Mouse (Mus musculus) heart, embryonic 11.5 days (tissue): ENCODE results near the gene S1pr4. TPM values are rescaled to one million over a fixed set of nuclear protein-coding genes. Genes with fewer than 3 reads are reported as not detected.

Experiments used
- ATAC-seq: fragments of 200-750 bp; cut with Nextera tagmentation; replicated peaks from 2 replicates; pipeline ENCODE4 v1.8.0; 2017; ENCODE audit warnings: moderate library complexity; ENCODE audit not compliant: insufficient number of reproducible peaks, low FRiP score, low TSS enrichment
- H3K27ac ChIP-seq: fragments of 300-500 bp; sonication (generic); 2 replicates; pipeline ENCODE4 v1.5.1; 2014; ENCODE audit warnings: mild to moderate bottlenecking, low read depth, low read length
- H3K27me3 ChIP-seq: fragments of 300-500 bp; sonication (generic); 2 replicates; pipeline ENCODE4 v1.6.1; 2014; ENCODE audit warnings: mild to moderate bottlenecking, low read length, mixed read lengths; ENCODE audit not compliant: control insufficient read depth, insufficient read depth
- H3K36me3 ChIP-seq: fragments of 300-500 bp; sonication (generic); 2 replicates; pipeline ENCODE4 v1.6.1; 2014; ENCODE audit warnings: mild to moderate bottlenecking, low read length, moderate library complexity, mixed read lengths; ENCODE audit not compliant: control insufficient read depth, insufficient read depth
- H3K4me1 ChIP-seq: fragments of 300-500 bp; sonication (generic); 2 replicates; pipeline ENCODE4 v1.6.1; 2014; ENCODE audit warnings: low read length; ENCODE audit not compliant: control insufficient read depth, insufficient read depth
- H3K4me2 ChIP-seq: fragments of 300-500 bp; sonication (generic); 2 replicates; pipeline ENCODE4 v1.6.1; 2014; ENCODE audit warnings: mild to moderate bottlenecking, moderate library complexity
- H3K4me3 ChIP-seq: fragments of 300-500 bp; sonication (generic); 2 replicates; pipeline ENCODE4 v1.5.1; 2014; ENCODE audit warnings: low read depth, low read length
- H3K9ac ChIP-seq: fragments of 300-500 bp; sonication (generic); 2 replicates; pipeline ENCODE4 v1.6.1; 2014; ENCODE audit warnings: mild to moderate bottlenecking, low read depth, low read length, moderate library complexity
- H3K9me3 ChIP-seq: fragments of 300-500 bp; sonication (generic); replicated peaks from 2 replicates; pipeline ENCODE4 v1.6.1; 2016; ENCODE audit warnings: low read length; ENCODE audit not compliant: control insufficient read depth
- whole genome bisulfite sequencing: fragments of 180-500 bp; shearing (Covaris S2); extraction: QIAGEN DNeasy Blood & Tissue Kit; methylation state at CpG from one replicate; pipeline ENCODE4 v1.1.7; 2014; ENCODE audit not compliant: insufficient replicate concordance; 5-methylcytosine and 5-hydroxymethylcytosine counted together
- polyA plus RNA-seq: library from polyadenylated mRNA; unstranded; fragments of >200 nt; fragmentation: Nextera tagmentation; extraction: Ambion mirVana; gene quantifications from 2 replicates; pipeline ENCODE4 v1.2.1, GENCODE M21; 2014

S1pr4 gene
- polyA plus RNA-seq, 1 experiment from 2014 or later, result 0.79 TPM

DNA sequence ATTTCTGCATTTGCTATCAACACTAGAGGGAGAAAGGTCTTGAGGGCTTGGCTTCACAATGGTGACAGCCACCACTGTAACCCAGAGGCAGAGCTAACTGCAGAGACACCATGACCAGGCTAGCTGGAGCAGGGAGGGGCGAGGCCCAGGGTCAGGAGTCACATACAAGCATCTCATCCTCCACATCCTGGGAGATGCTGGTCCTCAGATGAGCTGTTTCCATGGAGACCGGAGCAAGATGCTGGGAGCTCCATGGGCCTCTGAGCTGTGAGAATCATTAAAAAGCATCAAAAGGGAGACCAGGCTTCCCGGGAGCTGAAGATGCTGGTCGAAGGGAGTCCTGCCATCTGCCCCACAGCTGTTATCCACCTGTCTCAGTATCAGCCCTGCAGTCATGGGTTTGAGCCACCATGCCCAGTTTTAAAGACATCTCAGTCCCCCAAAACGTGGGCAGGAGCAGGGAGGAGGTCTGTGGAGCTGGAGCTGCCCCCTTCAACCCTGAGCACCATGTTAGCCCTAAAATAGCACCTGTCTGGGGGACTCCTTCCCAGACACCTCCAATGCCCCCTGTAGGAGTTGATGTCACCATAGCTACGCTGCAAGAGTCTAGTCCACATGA, 15.4 kb downstream of the S1pr4 start:
- no peak overlapping the region for H3K4me2 ChIP-seq
- WGBS, result 67% methylated on average over 6 of the region's 6 CpGs
- peaks cover 6% of the 10 kb centered on the region; the same call in 1 of the 2 replicates for H3K4me1 ChIP-seq
- H3K27me3 ChIP-seq, result peaks cover 27% of the 10 kb centered on the region
- H3K36me3 ChIP-seq, result peaks cover 23% of the 10 kb centered on the region
- no peak overlapping the region for H3K9ac ChIP-seq
- H3K4me3 ChIP-seq, result no peak overlapping the region
- H3K9me3 ChIP-seq, result no peaks in the 10 kb centered on the region
- H3K27ac ChIP-seq, result no peak overlapping the region
- ATAC-seq, result no peak

DNA sequence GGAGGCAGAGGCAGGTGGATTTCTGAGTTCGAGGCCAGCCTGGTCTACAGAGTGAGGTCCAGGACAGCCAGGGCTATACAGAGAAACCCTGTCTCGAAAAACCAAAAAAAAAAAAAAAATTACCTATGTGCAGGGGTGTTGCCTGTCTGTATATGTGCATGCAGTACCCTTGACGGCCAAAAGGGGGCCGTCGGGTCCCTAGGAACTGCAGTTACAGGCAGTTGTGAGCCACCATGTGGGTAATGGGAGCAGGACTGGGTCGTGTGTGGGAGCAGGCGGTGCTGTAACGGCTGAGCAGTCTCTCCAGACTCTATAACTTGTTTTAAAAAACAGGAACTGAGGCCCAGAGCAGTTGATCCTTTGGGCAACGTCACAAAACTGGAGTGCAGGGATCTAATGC, 15.9 kb downstream of the S1pr4 start:
- H3K4me2 ChIP-seq, result no peak overlapping the region
- H3K27ac ChIP-seq, result no peak overlapping the region
- H3K27me3 ChIP-seq, result peaks cover 27% of the 10 kb centered on the region
- WGBS, result 16% methylated on average over 9 of the region's 9 CpGs
- peaks cover 20% of the 10 kb centered on the region for H3K36me3 ChIP-seq
- ATAC-seq, result no peak
- H3K4me3 ChIP-seq, result no peak overlapping the region
- peaks cover 6% of the 10 kb centered on the region; the same call in 1 of the 2 replicates for H3K4me1 ChIP-seq
- H3K9me3 ChIP-seq, result no peaks in the 10 kb centered on the region
- H3K9ac ChIP-seq, result no peak overlapping the region

DNA sequence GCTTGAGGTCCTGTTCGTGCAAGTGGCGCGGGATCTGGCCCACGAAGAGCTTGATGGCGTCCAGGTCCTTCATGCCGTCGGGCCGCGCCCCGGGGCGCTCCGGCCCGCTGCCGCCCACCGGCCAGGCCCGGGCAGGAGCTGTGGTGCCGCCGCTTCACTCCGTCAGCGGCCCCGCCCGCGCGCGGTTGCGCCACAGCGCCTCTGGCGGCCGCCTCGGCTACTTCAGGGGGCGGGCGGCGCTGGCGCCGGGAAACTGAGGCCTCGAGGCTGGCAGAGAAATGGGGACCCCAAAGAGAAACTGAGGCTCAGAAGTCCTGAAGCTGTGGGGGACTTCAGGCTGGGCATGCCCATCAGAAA, 17.4 kb downstream of the S1pr4 start, which contains the start of gene Celf5:
Celf5 (minus strand) TSS at position 177 of the 357 bp plus-strand sequence.
- peaks cover 10% of the 10 kb centered on the region; the same call in 1 of the 2 replicates for H3K36me3 ChIP-seq
- no peaks in the 10 kb centered on the region for H3K9me3 ChIP-seq
- H3K27me3 ChIP-seq, result peaks cover 34% of the 10 kb centered on the region
- H3K27ac ChIP-seq, result no peak within 1 kb of the TSS
- peaks cover 6% of the 10 kb centered on the region; the same call in 1 of the 2 replicates for H3K4me1 ChIP-seq
- WGBS, result under 1% methylated on average over 32 of the region's 36 CpGs
- peak within 1 kb of the TSS; percentile 44 for H3K4me3 ChIP-seq
- ATAC-seq, result 0 out of 2 replicates have a peak, but pooled peaks have one; percentile 17
- peak within 1 kb of the TSS; percentile 85 for H3K4me2 ChIP-seq
- 0 out of 2 replicates have a peak within 1 kb of the TSS, but pooled peaks have one; percentile 29 for H3K9ac ChIP-seq

DNA sequence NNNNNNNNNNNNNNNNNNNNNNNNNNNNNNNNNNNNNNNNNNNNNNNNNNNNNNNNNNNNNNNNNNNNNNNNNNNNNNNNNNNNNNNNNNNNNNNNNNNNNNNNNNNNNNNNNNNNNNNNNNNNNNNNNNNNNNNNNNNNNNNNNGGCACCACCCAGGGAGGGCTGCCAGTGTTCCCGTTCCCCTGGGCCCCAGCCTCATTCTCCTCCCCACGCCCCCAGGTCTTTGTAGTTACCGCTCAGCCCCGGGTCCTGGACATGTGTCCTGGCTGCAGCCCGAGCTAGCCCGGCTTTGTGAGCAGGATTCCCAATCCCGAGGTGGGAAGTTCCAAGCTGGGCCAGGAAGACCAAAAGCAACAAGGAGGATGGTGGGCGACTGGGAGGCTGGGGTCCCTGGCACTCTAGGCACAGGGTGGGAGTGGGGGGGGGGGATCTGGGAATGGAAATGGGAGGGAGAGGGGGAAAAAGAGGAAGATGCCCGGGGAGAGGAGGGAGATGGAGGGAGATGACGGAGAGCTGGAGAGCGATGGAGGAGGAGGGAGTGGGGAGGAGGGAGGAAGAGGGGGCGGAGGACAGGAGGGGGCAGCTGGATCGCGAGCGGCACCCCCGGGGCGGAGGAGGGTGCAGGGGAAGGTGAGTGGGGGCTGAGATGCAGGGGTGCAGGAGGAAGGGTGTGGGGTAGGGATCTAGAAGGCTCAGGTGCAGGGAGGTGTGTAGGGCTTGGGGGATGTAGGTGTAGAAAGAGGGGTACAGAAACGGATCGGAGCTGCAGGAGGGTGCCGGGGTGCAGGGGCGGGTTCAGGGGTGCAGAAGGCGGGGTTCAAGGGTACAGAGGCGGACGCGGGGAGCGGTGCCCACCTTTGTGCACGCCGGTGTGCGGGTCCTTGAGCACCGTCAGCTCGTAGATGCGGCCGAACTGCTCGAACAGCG, 18.1 kb downstream of the S1pr4 start:
- no peak overlapping the region for H3K27ac ChIP-seq
- H3K9me3 ChIP-seq, result no peaks in the 10 kb centered on the region
- peak overlapping the region; percentile 44 for H3K4me3 ChIP-seq
- H3K4me2 ChIP-seq, result peak overlapping the region; percentile 85
- 0 out of 2 replicates have a peak overlapping the region, but pooled peaks have one; percentile 29 for H3K9ac ChIP-seq
- 5% methylated on average over 35 of the region's 35 CpGs for WGBS
- peaks cover 5% of the 10 kb centered on the region; the same call in 1 of the 2 replicates for H3K36me3 ChIP-seq
- ATAC-seq, result 0 out of 2 replicates have a peak, but pooled peaks have one; percentile 14
- peaks cover 6% of the 10 kb centered on the region; the same call in 1 of the 2 replicates for H3K4me1 ChIP-seq
- peaks cover 41% of the 10 kb centered on the region for H3K27me3 ChIP-seq

DNA sequence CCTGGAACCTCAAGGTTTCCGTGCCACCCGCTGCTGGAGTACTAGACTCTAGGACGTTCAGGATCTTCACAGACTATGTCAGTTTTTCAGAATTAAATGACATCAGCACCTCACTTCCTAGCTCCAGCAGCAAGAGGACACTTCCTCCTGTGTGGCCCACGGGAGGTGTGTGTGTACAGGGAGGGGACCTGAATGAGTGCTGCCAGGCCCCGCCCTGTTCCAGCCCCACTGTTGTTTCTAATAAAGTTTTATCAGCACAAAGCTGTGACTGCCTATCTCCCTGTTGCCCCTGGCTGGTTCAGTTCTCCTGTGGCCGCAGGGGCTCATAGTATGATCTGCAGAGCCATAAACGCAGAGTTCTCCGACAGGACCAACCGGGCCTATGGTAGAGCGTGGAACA, 25.5 kb downstream of the S1pr4 start:
- no peaks in the 10 kb centered on the region for H3K36me3 ChIP-seq
- H3K4me1 ChIP-seq, result no peaks in the 10 kb centered on the region
- no peak overlapping the region for H3K27ac ChIP-seq
- no peak for ATAC-seq
- no peak overlapping the region for H3K4me3 ChIP-seq
- WGBS, result 68% methylated on average over 10 of the region's 10 CpGs
- H3K27me3 ChIP-seq, result peaks cover 81% of the 10 kb centered on the region
- H3K9me3 ChIP-seq, result no peaks in the 10 kb centered on the region
- no peak overlapping the region for H3K4me2 ChIP-seq
- H3K9ac ChIP-seq, result no peak overlapping the region

DNA sequence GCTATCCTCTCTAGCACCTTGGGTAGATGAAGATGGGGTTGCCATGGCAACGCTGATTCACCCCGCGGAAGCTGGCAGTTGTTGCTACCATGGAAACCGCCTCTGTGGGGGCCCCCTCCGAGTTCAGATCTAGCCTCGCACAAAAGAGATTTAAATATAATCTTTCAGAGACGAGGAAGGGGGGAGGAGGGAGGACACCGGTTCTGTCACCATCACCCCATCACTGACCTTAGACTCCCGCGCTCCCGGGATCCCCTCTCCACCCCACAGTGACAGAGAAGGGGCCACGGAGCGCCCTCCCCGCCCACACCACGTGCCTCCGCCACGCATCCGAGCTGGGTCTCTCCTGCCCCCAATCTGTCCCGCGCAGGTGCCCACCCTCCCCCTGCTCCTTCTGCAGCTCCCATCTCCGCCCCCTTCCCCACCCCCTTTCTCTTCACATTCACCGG, 26.9 kb downstream of the S1pr4 start:
- no peaks in the 10 kb centered on the region for H3K36me3 ChIP-seq
- H3K9ac ChIP-seq, result no peak overlapping the region
- no peaks in the 10 kb centered on the region for H3K4me1 ChIP-seq
- no peak for ATAC-seq
- H3K27me3 ChIP-seq, result peaks cover 84% of the 10 kb centered on the region
- no peak overlapping the region for H3K27ac ChIP-seq
- WGBS, result 2% methylated on average over 22 of the region's 22 CpGs
- H3K9me3 ChIP-seq, result no peaks in the 10 kb centered on the region
- no peak overlapping the region for H3K4me2 ChIP-seq
- no peak overlapping the region for H3K4me3 ChIP-seq

DNA sequence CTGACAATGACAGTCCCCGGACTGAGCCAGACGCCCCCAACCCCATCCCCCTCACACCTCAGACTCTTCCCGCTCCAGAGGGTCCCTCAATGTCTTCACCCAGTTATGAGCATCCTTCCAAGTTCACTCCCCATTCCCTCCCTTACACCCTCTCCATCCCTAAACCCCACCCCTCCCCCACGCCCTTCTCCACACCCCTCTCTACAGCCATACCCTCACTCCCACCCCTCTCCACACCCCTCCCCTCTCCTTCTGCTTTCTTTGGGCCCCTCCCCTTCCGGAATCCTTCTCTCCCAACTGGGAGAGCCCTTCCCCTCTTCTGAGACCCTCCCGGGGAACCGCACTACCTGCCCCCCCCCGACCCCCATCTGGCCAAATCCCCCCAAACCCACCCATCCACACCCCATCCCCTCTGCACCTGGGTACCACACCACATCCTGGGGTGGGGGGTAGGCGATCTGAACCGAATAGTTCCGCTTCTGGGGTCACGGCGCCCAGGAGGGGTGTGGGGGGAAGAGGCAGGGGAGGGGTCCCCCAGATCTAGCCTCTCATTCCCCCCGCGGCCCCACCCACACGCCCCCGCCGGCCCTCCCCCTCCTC, 27.4 kb downstream of the S1pr4 start:
- ATAC-seq, result no peak
- WGBS, result 6% methylated on average over 15 of the region's 18 CpGs
- Histone ChIP-seq H3K4me3 (no peak overlapping the region), H3K9ac (no peak overlapping the region), H3K27me3 (peaks cover 86% of the 10 kb centered on the region), H3K9me3 (no peaks in the 10 kb centered on the region), H3K36me3 (no peaks in the 10 kb centered on the region), H3K27ac (no peak overlapping the region), H3K4me1 (no peaks in the 10 kb centered on the region), H3K4me2 (no peak overlapping the region)

DNA sequence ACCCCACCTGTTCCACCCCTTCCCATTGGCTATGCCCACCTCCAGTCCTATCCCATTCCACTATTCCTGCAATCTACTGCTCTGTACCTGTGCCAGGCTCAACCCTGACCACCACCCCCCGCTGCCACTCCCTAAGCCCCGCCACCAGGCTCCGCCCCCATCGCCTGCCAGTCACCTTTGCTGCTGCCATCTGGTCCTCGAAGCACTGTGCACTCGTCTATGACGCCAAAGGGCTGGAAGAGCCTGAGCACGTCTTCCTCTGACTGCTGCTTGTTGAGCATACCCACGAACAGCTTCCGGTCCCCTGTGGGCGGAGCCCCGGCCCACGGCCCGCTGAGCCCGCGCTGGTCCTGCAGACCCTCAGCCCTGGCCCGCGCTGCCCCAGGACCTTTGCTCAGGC, 29.5 kb downstream of the S1pr4 start:
- Histone ChIP-seq H3K4me2 (no peak overlapping the region), H3K4me1 (no peaks in the 10 kb centered on the region), H3K27me3 (peaks cover 89% of the 10 kb centered on the region), H3K27ac (no peak overlapping the region), H3K9me3 (no peaks in the 10 kb centered on the region), H3K9ac (no peak overlapping the region), H3K4me3 (no peak overlapping the region), H3K36me3 (no peaks in the 10 kb centered on the region)
- 34% methylated on average over 18 of the region's 18 CpGs for WGBS
- ATAC-seq, result no peak
